Mouse (Mus musculus) left cerebral cortex, adult 18-20 months (tissue): Measurements from ENCODE around the gene St6galnac1. TPM values are rescaled to one million over a fixed set of nuclear protein-coding genes. Genes with fewer than 3 reads are reported as not detected.
A peak's percentile ranks its signal among the peaks of the same experiment; 100 is the strongest.
"Not testable (repeated sequence)": the region's sequence is repeated elsewhere in the genome, so short reads cannot be mapped to it uniquely, and the experiment has no call there.

Experiments
- DNase-seq, 2 experiments: peaks; one replicate each; pipeline ENCODE4 v3.0.0; 2021 to 2022; ENCODE audit warnings: low spot score in 2 of 2, mixed read lengths in 1 of 2
- total RNA-seq, 2 experiments: library from RNA; stranded (reverse); gene quantifications; 2 replicates each; pipeline ENCODE4 v1.2.3; 2021

Gene St6galnac1
- total RNA-seq, 2 experiments from 2014 or later, result not detected

- peak; percentile 81 to 87 for DNase-seq
Observed at GRCm38 (mm10) chr11:116807938-116808606, 32.8 kb upstream of the St6galnac1 start.

DNA sequence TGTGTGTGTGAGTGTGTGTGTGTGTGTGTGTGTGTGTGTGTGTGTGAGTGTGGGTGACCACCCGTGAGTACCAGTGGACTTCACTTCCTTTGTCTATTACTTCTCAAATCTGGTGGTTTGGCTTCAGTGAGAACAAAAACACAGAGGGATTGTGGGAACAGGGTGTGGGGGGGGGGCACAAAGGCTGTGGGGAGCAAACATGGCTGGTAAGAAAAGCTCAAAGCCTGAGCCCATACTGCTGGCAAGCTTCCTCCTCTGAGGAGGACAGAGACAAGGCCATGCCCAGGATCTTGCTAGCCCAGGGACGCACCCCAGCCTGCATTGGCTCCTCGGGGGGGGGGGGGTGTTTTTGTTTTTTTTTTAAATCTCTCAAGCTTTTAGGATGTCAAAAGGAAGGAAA is 32.2 kb upstream of the St6galnac1 start:
- DNase-seq, result no peak

DNA sequence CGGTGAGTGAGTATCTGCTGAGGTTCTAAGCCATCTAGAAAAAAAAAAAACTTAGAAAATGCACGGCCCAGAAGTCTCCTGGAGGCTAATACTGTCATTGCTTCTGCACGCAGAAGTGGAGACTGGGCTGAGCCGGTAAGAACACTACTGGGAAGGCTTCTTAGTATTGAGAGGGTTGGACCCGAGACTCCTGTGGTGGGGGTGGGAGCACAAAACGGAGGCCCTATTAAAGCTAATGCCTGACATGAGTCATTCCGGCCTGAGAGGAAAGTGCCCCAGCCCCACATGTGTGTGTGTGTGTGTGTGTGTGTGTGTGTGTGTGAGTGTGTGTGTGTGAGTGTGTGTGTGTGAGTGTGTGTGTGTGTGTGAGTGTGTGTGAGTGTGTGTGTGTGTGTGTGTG is 31.8 kb upstream of the St6galnac1 start:
- DNase-seq, result no peak

GRCm38 (mm10) chr11:116806136-116807071 is 31.1 kb upstream of the St6galnac1 start:
- no peak for DNase-seq

- DNase-seq, result no peak
Observed at GRCm38 (mm10) chr11:116802709-116803108, 27.4 kb upstream of the St6galnac1 start.

DNA sequence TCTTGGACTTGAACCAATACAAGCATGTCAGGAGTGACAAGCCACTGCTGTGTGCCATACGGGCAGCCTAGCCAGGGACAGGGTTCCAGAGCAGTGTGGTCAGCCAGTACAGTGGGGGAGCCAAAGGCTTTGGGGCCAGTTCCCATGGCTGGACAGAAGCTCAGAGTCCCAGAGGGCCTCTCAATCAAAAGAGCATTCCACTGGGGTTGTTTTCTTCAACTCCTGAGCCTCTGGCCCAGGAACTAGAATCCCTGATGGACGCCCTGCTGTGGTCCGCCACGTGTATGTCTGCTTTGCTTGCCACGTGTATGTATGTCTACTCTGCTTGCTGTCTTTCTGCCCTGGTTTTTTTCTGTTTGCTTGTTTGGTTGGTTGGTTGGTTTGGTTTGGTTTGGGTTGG is 25.8 kb upstream of the St6galnac1 start:
- DNase-seq, result no peak

GRCm38 (mm10) chr11:116799364-116799763 is 24.1 kb upstream of the St6galnac1 start:
- no peak for DNase-seq

GRCm38 (mm10) chr11:116784221-116784620 is 8.9 kb upstream of the St6galnac1 start:
- no peak for DNase-seq

- DNase-seq, result no peak
Observed at GRCm38 (mm10) chr11:116782737-116783145, 7.4 kb upstream of the St6galnac1 start.

GRCm38 (mm10) chr11:116773205-116773604 is 2.1 kb downstream of the St6galnac1 start:
- DNase-seq, result no peak

DNA sequence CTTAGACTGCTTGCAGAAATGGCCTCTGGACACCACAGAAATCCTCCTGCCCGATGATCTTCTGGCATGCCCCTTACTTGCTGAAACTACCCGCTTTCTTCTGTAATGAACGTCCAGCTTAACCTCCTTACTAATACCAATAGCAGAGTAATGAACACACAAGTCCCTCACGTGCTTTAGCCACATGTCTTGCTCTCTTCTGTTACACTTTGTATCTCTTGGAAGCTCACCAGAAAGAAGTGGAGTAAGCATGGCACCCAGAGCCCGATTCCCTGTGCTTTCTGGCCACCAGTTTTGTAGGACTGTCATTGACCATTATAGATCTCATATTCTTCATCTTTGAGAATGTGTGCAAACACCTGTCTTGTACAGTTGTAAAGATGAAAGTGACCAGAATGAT is 5.4 kb downstream of the St6galnac1 start:
- no peak for DNase-seq

GRCm38 (mm10) chr11:116764946-116765345 is 10.4 kb downstream of the St6galnac1 start:
- no peak for DNase-seq

DNA sequence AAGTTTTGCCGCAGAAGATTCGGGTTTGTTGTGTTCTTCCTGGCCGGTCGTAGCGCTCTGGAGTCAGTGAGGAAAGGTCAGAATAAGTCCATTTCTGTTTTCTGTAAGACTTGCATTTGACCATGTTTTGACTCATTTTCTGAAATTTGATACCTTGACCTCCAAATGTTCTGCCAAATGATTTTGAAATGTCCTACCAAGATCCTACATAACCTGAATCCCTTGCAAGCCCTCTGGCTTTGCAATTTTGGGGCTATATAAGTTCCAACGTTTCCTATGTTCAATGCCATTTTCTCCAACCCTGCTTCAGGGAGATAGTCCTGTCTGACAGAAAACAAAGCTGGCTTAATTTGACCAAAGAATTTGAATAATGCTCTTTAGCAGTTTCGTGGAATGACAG is 11.0 kb downstream of the St6galnac1 start:
- DNase-seq, result no peak

- no peak for DNase-seq
Observed at GRCm38 (mm10) chr11:116755191-116755590, 20.1 kb downstream of the St6galnac1 start.

DNA sequence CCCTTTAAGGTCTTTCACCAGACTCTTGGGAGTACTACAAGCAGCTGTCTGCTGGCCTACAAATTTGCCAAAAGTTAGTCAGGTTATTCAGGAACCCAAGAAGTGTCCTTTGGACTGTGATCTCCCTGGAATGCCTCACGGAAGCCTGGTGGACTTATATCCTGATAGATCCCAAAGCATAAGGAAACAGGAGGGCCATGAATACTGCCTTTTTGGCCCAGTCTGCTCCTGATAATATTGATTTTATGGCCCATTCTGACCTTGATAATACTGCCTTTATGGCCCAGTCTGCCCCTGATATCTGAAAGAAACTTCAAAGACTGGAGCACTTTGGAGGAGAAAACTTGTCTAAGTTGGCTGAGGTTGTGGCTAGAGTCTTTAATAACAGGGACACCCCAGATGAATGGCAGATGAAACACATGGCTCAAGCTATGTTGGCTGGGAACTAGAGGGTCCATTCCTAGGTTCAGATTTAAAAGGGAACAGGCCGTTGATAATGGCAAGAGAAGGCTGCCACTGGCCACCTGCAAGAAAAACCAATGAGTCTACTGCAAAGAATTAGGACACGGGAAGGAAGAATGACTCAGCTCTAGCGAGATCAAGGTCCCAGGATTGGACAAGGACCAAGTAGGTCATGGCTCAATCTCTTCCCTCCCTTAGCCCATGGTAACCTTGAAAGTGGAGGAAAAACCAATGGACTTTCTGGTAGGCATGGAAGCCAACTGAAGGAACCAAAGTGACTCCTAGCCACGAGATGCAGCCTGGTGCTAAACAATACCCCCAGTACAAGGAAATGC is 21.4 kb downstream of the St6galnac1 start:
- DNase-seq, result no peak

DNA sequence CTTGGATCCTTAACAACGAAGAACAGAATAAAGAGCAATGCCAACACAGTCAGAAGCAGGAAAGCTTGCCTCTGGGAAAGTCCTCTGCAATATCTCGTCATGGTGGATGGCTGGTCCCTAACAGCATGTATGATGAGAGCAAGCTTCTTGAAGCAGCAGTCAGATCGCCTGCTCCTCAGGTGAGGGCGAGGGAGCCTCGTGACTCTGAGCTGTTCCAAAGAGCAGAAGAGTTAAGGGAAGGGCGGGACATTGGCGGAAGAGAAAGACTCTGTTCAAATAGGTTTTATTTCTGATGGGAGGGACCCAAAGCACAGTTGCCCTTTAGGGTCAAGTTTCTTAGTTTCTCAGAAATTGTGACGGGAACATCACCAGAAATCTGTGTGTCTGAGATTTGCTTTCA is 25.6 kb downstream of the St6galnac1 start:
- no peak for DNase-seq

- DNase-seq, result not testable (repeated sequence)
Observed at GRCm38 (mm10) chr11:116748692-116749091, 26.6 kb downstream of the St6galnac1 start.

GRCm38 (mm10) chr11:116746822-116747221 is 28.5 kb downstream of the St6galnac1 start:
- DNase-seq, result not testable (repeated sequence)

DNA sequence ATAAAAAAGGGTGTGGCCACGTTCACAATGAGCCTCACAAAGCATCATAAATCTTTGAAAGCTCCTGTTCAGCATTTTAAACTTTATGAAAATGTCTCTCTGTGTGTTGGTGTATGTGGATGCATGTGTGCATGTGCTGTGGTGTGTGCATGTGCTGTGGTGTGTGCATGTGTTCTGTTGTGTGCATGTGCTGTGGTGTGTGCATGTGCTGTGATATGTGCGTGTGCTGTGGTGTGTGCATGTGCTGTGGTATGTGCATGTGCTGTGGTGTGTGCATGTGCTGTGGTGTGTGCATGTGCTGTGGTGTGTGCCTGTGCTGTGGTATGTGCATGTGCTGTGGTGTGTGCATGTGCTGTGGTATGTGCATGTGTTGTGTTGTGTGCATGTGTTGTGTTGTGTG is 29.9 kb downstream of the St6galnac1 start:
- not testable (repeated sequence) for DNase-seq

DNA sequence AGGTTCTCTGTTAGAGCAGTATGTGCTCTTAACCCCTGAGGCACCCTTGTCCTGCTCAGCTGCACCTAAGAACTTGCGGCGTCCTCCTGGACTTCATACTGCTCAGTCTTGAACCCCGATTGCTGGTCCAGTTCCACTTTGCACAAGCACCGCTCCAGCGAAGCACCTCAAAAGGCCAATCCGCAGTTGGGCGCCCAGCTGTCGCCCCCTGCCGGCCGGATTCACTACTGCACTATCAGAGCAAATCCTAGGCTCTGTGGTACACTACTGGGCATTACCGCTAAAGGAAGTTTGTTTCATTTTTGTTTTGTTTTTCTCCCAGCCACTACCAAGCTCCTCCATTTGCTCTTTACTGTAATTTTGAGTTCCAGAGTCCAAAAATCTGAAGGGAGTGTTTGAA is 36.9 kb downstream of the St6galnac1 start:
- DNase-seq, result no peak

- DNase-seq, result no peak
Observed at GRCm38 (mm10) chr11:116732536-116732935, 42.8 kb downstream of the St6galnac1 start.
